Mouse (Mus musculus) midbrain, embryonic 16.5 days (tissue): ENCODE results near the gene Txlnb. TPM values are rescaled to one million over a fixed set of nuclear protein-coding genes. Genes with fewer than 3 reads are reported as not detected.
"Not testable (repeated sequence)": the region's sequence is repeated elsewhere in the genome, so short reads cannot be mapped to it uniquely, and the experiment has no call there.

Experiments used
- ATAC-seq: fragments of 200-750 bp; cut with Nextera tagmentation; 2 replicates; pipeline ENCODE4 v1.8.0; 2017; ENCODE audit warnings: moderate TSS enrichment
- H3K27ac ChIP-seq: fragments of 300-500 bp; sonication (generic); 2 replicates; pipeline ENCODE4 v1.5.1; 2014; ENCODE audit warnings: mild to moderate bottlenecking, low read length, mixed read lengths
- H3K27me3 ChIP-seq: fragments of 300-500 bp; sonication (generic); 2 replicates; pipeline ENCODE4 v1.6.1; 2014; ENCODE audit warnings: low read depth, low read length, mixed read lengths; ENCODE audit not compliant: control insufficient read depth, insufficient read depth
- H3K36me3 ChIP-seq: fragments of 300-500 bp; sonication (generic); 2 replicates; pipeline ENCODE4 v1.6.1; 2014; ENCODE audit warnings: mild to moderate bottlenecking, low read length, moderate library complexity, mixed read lengths; ENCODE audit not compliant: control insufficient read depth, insufficient read depth
- H3K4me1 ChIP-seq: fragments of 300-500 bp; sonication (generic); 2 replicates; pipeline ENCODE4 v1.6.1; 2014; ENCODE audit warnings: mild to moderate bottlenecking, low read length, mixed read lengths; ENCODE audit not compliant: control insufficient read depth, insufficient read depth
- H3K4me2 ChIP-seq: fragments of 300-500 bp; sonication (generic); 2 replicates; pipeline ENCODE4 v1.6.1; 2014; ENCODE audit warnings: mild to moderate bottlenecking, low read length, mixed read lengths
- H3K4me3 ChIP-seq: fragments of 300-500 bp; sonication (generic); 2 replicates; pipeline ENCODE4 v1.5.1; 2014; ENCODE audit warnings: low read depth, mild to moderate bottlenecking, low read length, moderate library complexity, mixed read lengths
- H3K9ac ChIP-seq: fragments of 300-500 bp; sonication (generic); 2 replicates; pipeline ENCODE4 v1.6.1; 2014; ENCODE audit warnings: low read depth, low read length, mixed read lengths
- H3K9me3 ChIP-seq: fragments of 300-500 bp; sonication (generic); replicated peaks from 2 replicates; pipeline ENCODE4 v1.6.1; 2014; ENCODE audit warnings: mild to moderate bottlenecking, low read length, mixed read lengths; ENCODE audit not compliant: control insufficient read depth, poor library complexity, severe bottlenecking
- WGBS: fragments of 180-500 bp; shearing (Covaris S2); extraction: QIAGEN DNeasy Blood & Tissue Kit; methylation state at CpG from one replicate; pipeline ENCODE4 v1.1.7; 2014; 5-methylcytosine and 5-hydroxymethylcytosine counted together
- polyA plus RNA-seq: library from polyadenylated mRNA; unstranded; fragments of >200 nt; fragmentation: Nextera tagmentation; extraction: Ambion mirVana; gene quantifications from 2 replicates; pipeline ENCODE4 v1.2.1, GENCODE M21; 2015

The Txlnb gene
- polyA plus RNA-seq, 1 experiment from 2014 or later: 1.6 TPM

GRCm38 (mm10) chr10:17775079-17775478 is 20.9 kb upstream of the Txlnb start:
- 90% methylated on average over 4 of the region's 4 CpGs for WGBS
- Histone ChIP-seq H3K9ac (no peak overlapping the region), H3K4me1 (no peaks in the 10 kb centered on the region), H3K36me3 (no peaks in the 10 kb centered on the region), H3K27me3 (no peaks in the 10 kb centered on the region), H3K4me3 (no peak overlapping the region), H3K9me3 (no peaks in the 10 kb centered on the region), H3K27ac (no peak overlapping the region), H3K4me2 (no peak overlapping the region)
- ATAC-seq: no peak

GRCm38 (mm10) chr10:17776684-17777083 is 19.3 kb upstream of the Txlnb start:
- 80% methylated on average over 4 of the region's 4 CpGs for WGBS
- not testable (repeated sequence) for ATAC-seq, H3K4me1 ChIP-seq, H3K36me3 ChIP-seq, H3K27ac ChIP-seq, H3K9me3 ChIP-seq, H3K4me2 ChIP-seq, H3K9ac ChIP-seq, H3K4me3 ChIP-seq, H3K27me3 ChIP-seq

GRCm38 (mm10) chr10:17786771-17787170 is 9.3 kb upstream of the Txlnb start:
- no peaks in the 10 kb centered on the region for H3K4me1 ChIP-seq
- WGBS: 80% methylated on average over 3 of the region's 3 CpGs
- H3K36me3 ChIP-seq: no peaks in the 10 kb centered on the region
- no peak overlapping the region for H3K9ac ChIP-seq
- H3K27ac ChIP-seq: no peak overlapping the region
- H3K27me3 ChIP-seq: no peaks in the 10 kb centered on the region
- no peak overlapping the region for H3K4me3 ChIP-seq
- no peaks in the 10 kb centered on the region; the same call in 1 of the 2 replicates for H3K9me3 ChIP-seq
- H3K4me2 ChIP-seq: no peak overlapping the region
- no peak for ATAC-seq

GRCm38 (mm10) chr10:17787938-17788337 is 8.1 kb upstream of the Txlnb start:
- Histone ChIP-seq H3K4me2 (no peak overlapping the region), H3K4me1 (no peaks in the 10 kb centered on the region), H3K27ac (no peak overlapping the region), H3K9me3 (no peaks in the 10 kb centered on the region; the same call in 1 of the 2 replicates), H3K27me3 (no peaks in the 10 kb centered on the region), H3K4me3 (no peak overlapping the region), H3K36me3 (no peaks in the 10 kb centered on the region), H3K9ac (no peak overlapping the region)
- 74% methylated on average over 1 of the region's 1 CpGs for WGBS
- ATAC-seq: no peak

GRCm38 (mm10) chr10:17788347-17788746 is 7.7 kb upstream of the Txlnb start:
- no peaks in the 10 kb centered on the region for H3K27me3 ChIP-seq
- H3K9me3 ChIP-seq: no peaks in the 10 kb centered on the region; the same call in 1 of the 2 replicates
- H3K36me3 ChIP-seq: no peaks in the 10 kb centered on the region
- H3K4me2 ChIP-seq: no peak overlapping the region
- H3K9ac ChIP-seq: no peak overlapping the region
- ATAC-seq: no peak
- WGBS: 90% methylated on average over 4 of the region's 4 CpGs
- H3K27ac ChIP-seq: no peak overlapping the region
- no peaks in the 10 kb centered on the region for H3K4me1 ChIP-seq
- no peak overlapping the region for H3K4me3 ChIP-seq

- Histone ChIP-seq H3K4me1 (peaks cover 13% of the 10 kb centered on the region), H3K9ac (no peak overlapping the region), H3K4me2 (no peak overlapping the region), H3K36me3 (no peaks in the 10 kb centered on the region), H3K4me3 (no peak overlapping the region), H3K27ac (no peak overlapping the region), H3K27me3 (no peaks in the 10 kb centered on the region), H3K9me3 (no peaks in the 10 kb centered on the region)
- 81% methylated on average over 5 of the region's 5 CpGs for WGBS
- no peak for ATAC-seq
These were observed 2.1 kb upstream of the Txlnb start for GRCm38 (mm10) chr10:17793926-17794325.

- no peak overlapping the region for H3K4me2 ChIP-seq
- H3K9me3 ChIP-seq: no peaks in the 10 kb centered on the region
- WGBS: 82% methylated on average over 5 of the region's 5 CpGs
- H3K36me3 ChIP-seq: no peaks in the 10 kb centered on the region
- ATAC-seq: no peak
- no peaks in the 10 kb centered on the region for H3K27me3 ChIP-seq
- H3K4me1 ChIP-seq: peaks cover 13% of the 10 kb centered on the region
- H3K27ac ChIP-seq: no peak overlapping the region
- H3K4me3 ChIP-seq: no peak overlapping the region
- no peak overlapping the region for H3K9ac ChIP-seq
These were observed 1.6 kb upstream of the Txlnb start for GRCm38 (mm10) chr10:17794443-17794842.

GRCm38 (mm10) chr10:17795227-17795626 is 799 bp upstream of the Txlnb start:
- Histone ChIP-seq H3K36me3 (no peaks in the 10 kb centered on the region), H3K4me3 (no peak overlapping the region), H3K4me1 (peaks cover 13% of the 10 kb centered on the region), H3K9ac (no peak overlapping the region), H3K27ac (no peak overlapping the region), H3K9me3 (no peaks in the 10 kb centered on the region), H3K27me3 (no peaks in the 10 kb centered on the region), H3K4me2 (no peak overlapping the region)
- WGBS: 72% methylated on average over 4 of the region's 4 CpGs
- no peak for ATAC-seq

- Histone ChIP-seq H3K4me1 (peaks cover 13% of the 10 kb centered on the region), H3K36me3 (no peaks in the 10 kb centered on the region), H3K4me2 (peak overlapping the region; percentile 52), H3K9me3 (no peaks in the 10 kb centered on the region), H3K4me3 (no peak overlapping the region), H3K9ac (no peak overlapping the region), H3K27me3 (no peaks in the 10 kb centered on the region), H3K27ac (no peak overlapping the region)
- peak; percentile 27; the same call in 1 of the 2 replicates for ATAC-seq
- WGBS: 66% methylated on average over 12 of the region's 12 CpGs
These were observed 1.0 kb downstream of the Txlnb start for GRCm38 (mm10) chr10:17796846-17797631.
